Mouse (Mus musculus) spleen, postnatal 36 days (tissue): ENCODE results near the gene Isg15.

Experiments used
- DNase-seq, 2 experiments: peaks; one replicate each; pipeline ENCODE4 v3.0.0; 2022; ENCODE audit warnings: low spot score in 2 of 2, mixed read lengths in 1 of 2

The Isg15 gene

GRCm38 (mm10) chr4:156203001-156203412 lies 2.4 kb upstream of the Isg15 start, which contains the start of gene AW011738:
TSS of gene AW011738 (plus strand) at chr4:156203304.
- peak; percentile 80 to 82 for DNase-seq

- peak; percentile 42 to 66 for DNase-seq
Measured at GRCm38 (mm10) chr4:156202462-156202893, 1.9 kb upstream of the Isg15 start.

- peak; percentile 75 to 86 for DNase-seq
Measured at GRCm38 (mm10) chr4:156197829-156198205, 2.8 kb downstream of the Isg15 start.

- DNase-seq = peak; percentile 53 to 55
Measured at GRCm38 (mm10) chr4:156197131-156197828, 3.3 kb downstream of the Isg15 start, which contains the start of gene Agrn. TSS of gene Agrn (minus strand) at chr4:156197488.

GRCm38 (mm10) chr4:156195927-156196870 lies 4.4 kb downstream of the Isg15 start:
- no peak for DNase-seq

- DNase-seq = no peak
Measured at GRCm38 (mm10) chr4:156194346-156194745, 6.3 kb downstream of the Isg15 start.

GRCm38 (mm10) chr4:156193906-156194305 lies 6.7 kb downstream of the Isg15 start:
- DNase-seq = no peak

- no peak for DNase-seq
Measured at GRCm38 (mm10) chr4:156193200-156193590, 7.4 kb downstream of the Isg15 start.

GRCm38 (mm10) chr4:156192421-156193199 lies 8.0 kb downstream of the Isg15 start:
- no peak for DNase-seq

GRCm38 (mm10) chr4:156188811-156189323 lies 11.8 kb downstream of the Isg15 start:
- no peak for DNase-seq

- DNase-seq = no peak
Measured at GRCm38 (mm10) chr4:156188162-156188810, 12.3 kb downstream of the Isg15 start.

GRCm38 (mm10) chr4:156185950-156186850 lies 14.4 kb downstream of the Isg15 start:
- DNase-seq = no peak

- no peak for DNase-seq
Measured at GRCm38 (mm10) chr4:156185456-156185949, 15.1 kb downstream of the Isg15 start.

- DNase-seq = no peak
Measured at GRCm38 (mm10) chr4:156184291-156184954, 16.2 kb downstream of the Isg15 start.

- DNase-seq = no peak
Measured at GRCm38 (mm10) chr4:156183747-156184146, 16.9 kb downstream of the Isg15 start.

GRCm38 (mm10) chr4:156177630-156178029 lies 23.0 kb downstream of the Isg15 start:
- DNase-seq = no peak

GRCm38 (mm10) chr4:156171828-156172227 lies 28.8 kb downstream of the Isg15 start:
- DNase-seq = no peak

GRCm38 (mm10) chr4:156169129-156169528 lies 31.5 kb downstream of the Isg15 start:
- DNase-seq = no peak

- no peak for DNase-seq
Measured at GRCm38 (mm10) chr4:156168611-156169010, 32.0 kb downstream of the Isg15 start.
